Mouse (Mus musculus) regulatory T cell (primary cell): ENCODE measurements around the gene Kank3.

Experiments used
- in situ Hi-C: fragments of 300-600 bp; cut with MboI, MseI; formaldehyde crosslinking; loops from one replicate; pipeline ENCODE4 v1.15.1; 2025; ENCODE audit warnings: high pct_unique_total_duplicates

Kank3 gene

GRCm38 (mm10) chr17:33851331-33851730 lies 41.0 kb downstream of the Kank3 start:
- in situ Hi-C loops: no loop called here

- in situ Hi-C loops: no loop called here
These were observed 47.5 kb downstream of the Kank3 start for GRCm38 (mm10) chr17:33857816-33858215.

GRCm38 (mm10) chr17:33865330-33866030 lies 55.2 kb downstream of the Kank3 start:
- in situ Hi-C loops: no loop called here
